Mouse (Mus musculus): ENCODE measurements at regions not wholly inside any gene's neighbourhood (a gene's known extent, or its start where the extent isn't known, plus 50 kb on each side); places are given as distances from the start of the nearest gene placed in this dataset.

DNA sequence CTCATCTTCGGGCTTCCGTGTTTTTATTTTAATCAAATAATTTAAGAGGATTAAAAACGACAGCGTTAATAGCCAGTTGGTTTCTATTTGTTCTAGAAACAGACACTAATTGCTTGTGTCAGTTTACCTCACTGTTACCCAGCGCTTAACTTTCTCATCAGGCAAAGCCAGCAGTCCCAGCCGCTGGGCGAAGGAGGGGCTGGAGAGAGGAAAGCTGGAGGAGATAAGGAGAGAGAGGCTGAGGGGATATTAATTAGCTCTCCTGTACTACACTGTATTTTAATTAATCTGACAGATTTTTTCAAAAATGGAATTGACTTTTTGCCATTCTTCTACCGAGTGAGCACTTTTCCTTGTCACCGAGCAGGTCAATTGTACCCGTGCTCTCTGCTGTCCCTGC is 559.5 kb upstream of the Mki67 start:
- TF ChIP-seq CTCF (IDR thresholded peaks at IDR 0.05; ENCODE audit: control insufficient read depth, insufficient read depth, insufficient read length), result no peak
- TF ChIP-seq MAX (IDR thresholded peaks at IDR 0.05), result no peak
- TF ChIP-seq CEBPB (IDR thresholded peaks at IDR 0.05; ENCODE audit: low read depth), result no peak
- TF ChIP-seq USF1 (IDR thresholded peaks at IDR 0.05; ENCODE audit: low read depth), result no peak
